Mouse (Mus musculus): Measurements from ENCODE around the gene Cisd3. TPM values are rescaled to one million over a fixed set of nuclear protein-coding genes. Genes with fewer than 3 reads are reported as not detected.
"Not testable (repeated sequence)": the region's sequence is repeated elsewhere in the genome, so short reads cannot be mapped to it uniquely, and the experiment has no call there.

The Cisd3 gene
- 28.3 and 38.1 TPM in 2 replicates for polyA plus RNA-seq (2014; fragmentation: Nextera tagmentation; extraction: Ambion mirVana)

GRCm38 (mm10) chr11:97685613-97686321 is at the start of gene Cisd3:
Cisd3 (plus strand) TSS chr11:97685826.
- Histone ChIP-seq H3K36me3 (ENCODE audit: control insufficient read depth, insufficient read depth, low read length) (peaks cover 33% of the 10 kb centered on the region; the same call in 1 of the 2 replicates), H3K9me3 (ENCODE audit: control insufficient read depth, low read length) (no peaks in the 10 kb centered on the region), H3K27me3 (ENCODE audit: control insufficient read depth, insufficient read depth, low read length) (no peaks in the 10 kb centered on the region), H3K4me1 (ENCODE audit: control insufficient read depth, insufficient read depth, low read length) (peaks cover 10% of the 10 kb centered on the region; the same call in 1 of the 2 replicates), H3K9ac (replicated peaks; ENCODE audit: low read depth, low read length) (peak within 1 kb of the TSS; percentile 60), H3K4me3 (ENCODE audit: low read depth, low read length) (peak within 1 kb of the TSS; percentile 33), H3K27ac (ENCODE audit: low read depth, low read length) (0 out of 2 replicates have a peak within 1 kb of the TSS, but pooled peaks have one; percentile 34), H3K4me2 (ENCODE audit: low read depth, low read length) (peak within 1 kb of the TSS; percentile 85)
- ATAC-seq (ENCODE audit: low read depth) = peak; percentile 69
- 1% methylated on average over 42 of the region's 43 CpGs for WGBS

- ATAC-seq (ENCODE audit: low read depth) = no peak
- no peak overlapping the region for H3K9ac ChIP-seq (replicated peaks; ENCODE audit: low read depth, low read length)
- WGBS = 63% methylated on average over 8 of the region's 8 CpGs
- H3K27ac ChIP-seq (ENCODE audit: low read depth, low read length) = no peak overlapping the region
- H3K4me1 ChIP-seq (ENCODE audit: control insufficient read depth, insufficient read depth, low read length) = no peaks in the 10 kb centered on the region
- H3K27me3 ChIP-seq (ENCODE audit: control insufficient read depth, insufficient read depth, low read length) = no peaks in the 10 kb centered on the region
- no peaks in the 10 kb centered on the region for H3K9me3 ChIP-seq (ENCODE audit: control insufficient read depth, low read length)
- H3K36me3 ChIP-seq (ENCODE audit: control insufficient read depth, insufficient read depth, low read length) = no peaks in the 10 kb centered on the region
- H3K4me2 ChIP-seq (ENCODE audit: low read depth, low read length) = no peak overlapping the region
- no peak overlapping the region for H3K4me3 ChIP-seq (ENCODE audit: low read depth, low read length)
Observed at GRCm38 (mm10) chr11:97641668-97642067, 44.0 kb upstream of the Cisd3 start.

GRCm38 (mm10) chr11:97642746-97643145 is 42.9 kb upstream of the Cisd3 start:
- Histone ChIP-seq H3K4me2 (ENCODE audit: low read depth, low read length) (no peak overlapping the region), H3K9me3 (ENCODE audit: control insufficient read depth, low read length) (no peaks in the 10 kb centered on the region), H3K9ac (replicated peaks; ENCODE audit: low read depth, low read length) (no peak overlapping the region), H3K27ac (ENCODE audit: low read depth, low read length) (no peak overlapping the region), H3K4me1 (ENCODE audit: control insufficient read depth, insufficient read depth, low read length) (no peaks in the 10 kb centered on the region), H3K36me3 (ENCODE audit: control insufficient read depth, insufficient read depth, low read length) (no peaks in the 10 kb centered on the region), H3K4me3 (ENCODE audit: low read depth, low read length) (no peak overlapping the region), H3K27me3 (ENCODE audit: control insufficient read depth, insufficient read depth, low read length) (no peaks in the 10 kb centered on the region)
- 53% methylated on average over 2 of the region's 2 CpGs for WGBS
- no peak for ATAC-seq (ENCODE audit: low read depth)

- WGBS = 84% methylated on average over 8 of the region's 8 CpGs
- ATAC-seq (ENCODE audit: low read depth) = no peak
- Histone ChIP-seq H3K9ac (replicated peaks; ENCODE audit: low read depth, low read length) (no peak overlapping the region), H3K4me1 (ENCODE audit: control insufficient read depth, insufficient read depth, low read length) (no peaks in the 10 kb centered on the region), H3K27ac (ENCODE audit: low read depth, low read length) (no peak overlapping the region), H3K9me3 (ENCODE audit: control insufficient read depth, low read length) (no peaks in the 10 kb centered on the region), H3K4me3 (ENCODE audit: low read depth, low read length) (no peak overlapping the region), H3K36me3 (ENCODE audit: control insufficient read depth, insufficient read depth, low read length) (no peaks in the 10 kb centered on the region), H3K4me2 (ENCODE audit: low read depth, low read length) (no peak overlapping the region), H3K27me3 (ENCODE audit: control insufficient read depth, insufficient read depth, low read length) (no peaks in the 10 kb centered on the region)
Observed at GRCm38 (mm10) chr11:97643380-97644055, 42.1 kb upstream of the Cisd3 start.

- Histone ChIP-seq H3K9me3 (ENCODE audit: control insufficient read depth, low read length) (no peaks in the 10 kb centered on the region), H3K4me1 (ENCODE audit: control insufficient read depth, insufficient read depth, low read length) (no peaks in the 10 kb centered on the region), H3K9ac (replicated peaks; ENCODE audit: low read depth, low read length) (no peak overlapping the region), H3K27ac (ENCODE audit: low read depth, low read length) (no peak overlapping the region), H3K36me3 (ENCODE audit: control insufficient read depth, insufficient read depth, low read length) (no peaks in the 10 kb centered on the region), H3K4me2 (ENCODE audit: low read depth, low read length) (no peak overlapping the region), H3K27me3 (ENCODE audit: control insufficient read depth, insufficient read depth, low read length) (no peaks in the 10 kb centered on the region), H3K4me3 (ENCODE audit: low read depth, low read length) (no peak overlapping the region)
- ATAC-seq (ENCODE audit: low read depth) = no peak
- 3% methylated on average over 6 of the region's 6 CpGs for WGBS
Observed at GRCm38 (mm10) chr11:97644834-97645233, 40.8 kb upstream of the Cisd3 start.

GRCm38 (mm10) chr11:97648541-97648940 is 37.1 kb upstream of the Cisd3 start:
- H3K27ac ChIP-seq (ENCODE audit: low read depth, low read length); H3K4me2 ChIP-seq (ENCODE audit: low read depth, low read length); H3K36me3 ChIP-seq (ENCODE audit: control insufficient read depth, insufficient read depth, low read length); H3K4me1 ChIP-seq (ENCODE audit: control insufficient read depth, insufficient read depth, low read length); ATAC-seq (ENCODE audit: low read depth); H3K27me3 ChIP-seq (ENCODE audit: control insufficient read depth, insufficient read depth, low read length); H3K9ac ChIP-seq (replicated peaks; ENCODE audit: low read depth, low read length); H3K4me3 ChIP-seq (ENCODE audit: low read depth, low read length); H3K9me3 ChIP-seq (ENCODE audit: control insufficient read depth, low read length): not testable (repeated sequence)
- WGBS = 82% methylated on average over 4 of the region's 4 CpGs

GRCm38 (mm10) chr11:97650341-97650740 is 35.3 kb upstream of the Cisd3 start:
- Histone ChIP-seq H3K9me3 (ENCODE audit: control insufficient read depth, low read length) (no peaks in the 10 kb centered on the region), H3K4me2 (ENCODE audit: low read depth, low read length) (no peak overlapping the region), H3K27me3 (ENCODE audit: control insufficient read depth, insufficient read depth, low read length) (no peaks in the 10 kb centered on the region), H3K4me1 (ENCODE audit: control insufficient read depth, insufficient read depth, low read length) (no peaks in the 10 kb centered on the region), H3K27ac (ENCODE audit: low read depth, low read length) (no peak overlapping the region), H3K9ac (replicated peaks; ENCODE audit: low read depth, low read length) (no peak overlapping the region), H3K4me3 (ENCODE audit: low read depth, low read length) (no peak overlapping the region), H3K36me3 (ENCODE audit: control insufficient read depth, insufficient read depth, low read length) (no peaks in the 10 kb centered on the region)
- WGBS = 48% methylated on average over 5 of the region's 5 CpGs
- no peak for ATAC-seq (ENCODE audit: low read depth)

GRCm38 (mm10) chr11:97653376-97653775 is 32.2 kb upstream of the Cisd3 start:
- not testable (repeated sequence) for H3K4me3 ChIP-seq (ENCODE audit: low read depth, low read length); H3K27me3 ChIP-seq (ENCODE audit: control insufficient read depth, insufficient read depth, low read length); H3K4me2 ChIP-seq (ENCODE audit: low read depth, low read length); H3K4me1 ChIP-seq (ENCODE audit: control insufficient read depth, insufficient read depth, low read length); H3K9me3 ChIP-seq (ENCODE audit: control insufficient read depth, low read length); H3K9ac ChIP-seq (replicated peaks; ENCODE audit: low read depth, low read length); H3K36me3 ChIP-seq (ENCODE audit: control insufficient read depth, insufficient read depth, low read length); ATAC-seq (ENCODE audit: low read depth); H3K27ac ChIP-seq (ENCODE audit: low read depth, low read length)
- 93% methylated on average over 11 of the region's 11 CpGs for WGBS

GRCm38 (mm10) chr11:97654210-97654609 is 31.4 kb upstream of the Cisd3 start:
- Histone ChIP-seq H3K4me2 (ENCODE audit: low read depth, low read length) (no peak overlapping the region), H3K27ac (ENCODE audit: low read depth, low read length) (no peak overlapping the region), H3K36me3 (ENCODE audit: control insufficient read depth, insufficient read depth, low read length) (no peaks in the 10 kb centered on the region), H3K9me3 (ENCODE audit: control insufficient read depth, low read length) (no peaks in the 10 kb centered on the region), H3K4me1 (ENCODE audit: control insufficient read depth, insufficient read depth, low read length) (no peaks in the 10 kb centered on the region; the same call in 1 of the 2 replicates), H3K4me3 (ENCODE audit: low read depth, low read length) (no peak overlapping the region), H3K27me3 (ENCODE audit: control insufficient read depth, insufficient read depth, low read length) (no peaks in the 10 kb centered on the region), H3K9ac (replicated peaks; ENCODE audit: low read depth, low read length) (no peak overlapping the region)
- no peak for ATAC-seq (ENCODE audit: low read depth)
- WGBS = 97% methylated on average over 2 of the region's 2 CpGs

All from neural tube, embryonic 14.5 days (tissue).